Mouse (Mus musculus): ENCODE results near the gene Ddx6. TPM values are rescaled to one million over a fixed set of nuclear protein-coding genes. Genes with fewer than 3 reads are reported as not detected.
"Not testable (repeated sequence)": the region's sequence is repeated elsewhere in the genome, so short reads cannot be mapped to it uniquely, and the experiment has no call there.

Ddx6 gene
- polyA plus RNA-seq, 1 experiment from 2014 or later, result 15.7 TPM

GRCm38 (mm10) chr9:44597742-44598141, 7.0 kb upstream of the Ddx6 start:
- Histone ChIP-seq H3K27me3 (no peaks in the 10 kb centered on the region), H3K4me3 (no peak overlapping the region), H3K27ac (replicated peaks) (no peak overlapping the region), H3K36me3 (no peaks in the 10 kb centered on the region), H3K4me2 (no peak overlapping the region), H3K9me3 (no peaks in the 10 kb centered on the region), H3K9ac (no peak overlapping the region), H3K4me1 (replicated peaks) (peaks cover 19% of the 10 kb centered on the region)
- WGBS, result 84% methylated on average over 2 of the region's 2 CpGs
- ATAC-seq (ENCODE audit: low read depth), result no peak

DNA sequence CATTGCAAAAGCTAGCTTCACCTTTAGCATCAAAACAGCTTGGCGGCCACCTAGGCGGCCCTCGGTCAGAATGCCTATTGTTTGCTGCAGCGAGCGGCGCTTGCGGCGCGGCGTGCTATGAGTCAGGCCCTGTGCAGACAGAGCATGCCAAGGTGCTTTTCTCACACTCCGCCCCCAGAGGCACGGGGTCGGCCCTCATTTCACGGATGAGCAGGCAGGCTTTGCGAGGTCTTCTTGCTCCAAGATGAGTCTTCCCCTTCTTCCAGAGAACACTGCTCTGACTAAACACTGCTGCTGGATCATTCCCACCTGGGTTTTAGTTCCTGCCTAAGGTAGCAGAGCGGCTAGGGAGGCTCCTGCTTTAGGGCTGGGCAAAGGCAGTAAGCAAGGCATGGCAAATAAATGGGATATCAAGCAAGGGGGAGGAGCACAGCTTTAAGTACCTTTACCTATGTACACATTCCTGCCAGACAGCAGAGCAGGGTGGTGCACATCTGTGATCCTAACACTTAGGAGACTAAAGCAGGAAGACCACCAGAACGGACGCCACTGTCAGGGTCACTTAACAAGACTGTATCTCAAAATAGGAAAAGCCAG, 5.7 kb upstream of the Ddx6 start:
- H3K36me3 ChIP-seq, result no peaks in the 10 kb centered on the region
- H3K27ac ChIP-seq (replicated peaks), result peak overlapping the region; percentile 77
- H3K4me1 ChIP-seq (replicated peaks), result peaks cover 30% of the 10 kb centered on the region
- H3K4me2 ChIP-seq, result peak overlapping the region; percentile 47
- no peaks in the 10 kb centered on the region for H3K27me3 ChIP-seq
- no peaks in the 10 kb centered on the region for H3K9me3 ChIP-seq
- H3K9ac ChIP-seq, result peak overlapping the region; percentile 59
- WGBS, result 6% methylated on average over 18 of the region's 18 CpGs
- ATAC-seq (ENCODE audit: low read depth), result peak; percentile 54
- H3K4me3 ChIP-seq, result peak overlapping the region; percentile 11

GRCm38 (mm10) chr9:44599616-44600015, 5.1 kb upstream of the Ddx6 start:
- H3K9ac ChIP-seq, result peak overlapping the region; percentile 59; the same call in 1 of the 2 replicates
- WGBS, result 25% methylated on average over 4 of the region's 6 CpGs
- ATAC-seq (ENCODE audit: low read depth), result no peak
- H3K36me3 ChIP-seq, result no peaks in the 10 kb centered on the region
- peak overlapping the region; percentile 77 for H3K27ac ChIP-seq (replicated peaks)
- H3K4me3 ChIP-seq, result no peak overlapping the region
- H3K27me3 ChIP-seq, result no peaks in the 10 kb centered on the region
- peaks cover 30% of the 10 kb centered on the region for H3K4me1 ChIP-seq (replicated peaks)
- no peaks in the 10 kb centered on the region for H3K9me3 ChIP-seq
- H3K4me2 ChIP-seq, result no peak overlapping the region

- Histone ChIP-seq H3K9ac (no peak overlapping the region), H3K4me2 (no peak overlapping the region), H3K27me3 (no peaks in the 10 kb centered on the region), H3K4me3 (no peak overlapping the region), H3K9me3 (no peaks in the 10 kb centered on the region), H3K27ac (replicated peaks) (no peak overlapping the region), H3K4me1 (replicated peaks) (peaks cover 30% of the 10 kb centered on the region), H3K36me3 (no peaks in the 10 kb centered on the region)
- 87% methylated on average over 6 of the region's 6 CpGs for WGBS
- no peak for ATAC-seq (ENCODE audit: low read depth)
Observed at GRCm38 (mm10) chr9:44600801-44601200, 3.9 kb upstream of the Ddx6 start.

DNA sequence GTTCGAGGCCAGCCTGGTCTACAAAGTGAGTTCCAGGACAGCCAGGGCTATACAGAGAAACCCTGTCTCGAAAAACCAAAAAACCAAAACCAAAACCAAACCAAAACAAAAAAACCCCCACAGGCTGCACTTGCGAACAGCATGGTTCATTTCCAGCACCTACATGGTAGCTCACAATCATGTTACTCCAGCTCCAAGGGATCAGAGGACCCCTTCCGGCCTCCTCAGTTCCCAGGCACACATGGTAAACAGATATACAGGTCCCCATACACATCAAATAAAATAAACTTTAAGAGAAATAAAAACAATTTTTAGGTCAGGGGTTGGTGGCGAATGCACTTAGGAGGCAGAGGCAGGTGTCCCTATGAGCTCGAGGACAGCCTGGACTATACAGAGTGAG, 1.9 kb upstream of the Ddx6 start:
- H3K9ac ChIP-seq, result 0 out of 2 replicates have a peak overlapping the region, but pooled peaks have one; percentile 100
- 70% methylated on average over 6 of the region's 6 CpGs for WGBS
- H3K36me3 ChIP-seq, result peaks cover 7% of the 10 kb centered on the region
- no peaks in the 10 kb centered on the region for H3K27me3 ChIP-seq
- ATAC-seq (ENCODE audit: low read depth), result no peak
- H3K4me1 ChIP-seq (replicated peaks), result peaks cover 48% of the 10 kb centered on the region
- H3K4me2 ChIP-seq, result peak overlapping the region; percentile 87
- H3K9me3 ChIP-seq, result no peaks in the 10 kb centered on the region
- peak overlapping the region; percentile 96 for H3K4me3 ChIP-seq
- H3K27ac ChIP-seq (replicated peaks), result peak overlapping the region; percentile 46; the same call in 1 of the 2 replicates

- peak overlapping the region; percentile 96 for H3K4me3 ChIP-seq
- under 1% methylated on average over 38 of the region's 38 CpGs for WGBS
- H3K4me2 ChIP-seq, result peak overlapping the region; percentile 87
Observed at GRCm38 (mm10) chr9:44603454-44604289, 1.0 kb upstream of the Ddx6 start.

GRCm38 (mm10) chr9:44604290-44604778, 358 bp upstream of the Ddx6 start:
- WGBS, result 1% methylated on average over 40 of the region's 65 CpGs
- Histone ChIP-seq H3K27me3 (no peaks in the 10 kb centered on the region), H3K4me3 (peak overlapping the region; percentile 96), H3K27ac (replicated peaks) (peak overlapping the region; percentile 100), H3K4me2 (peak overlapping the region; percentile 87), H3K4me1 (replicated peaks) (peaks cover 52% of the 10 kb centered on the region), H3K36me3 (peaks cover 23% of the 10 kb centered on the region), H3K9ac (peak overlapping the region; percentile 100), H3K9me3 (no peaks in the 10 kb centered on the region)
- ATAC-seq (ENCODE audit: low read depth), result peak; percentile 86

More at GRCm38 (mm10) chr9:44603454-44604289, 1.0 kb upstream of the Ddx6 start:
- no peaks in the 10 kb centered on the region for H3K27me3 ChIP-seq
- H3K9me3 ChIP-seq, result no peaks in the 10 kb centered on the region
- peaks cover 16% of the 10 kb centered on the region for H3K36me3 ChIP-seq
- peak; percentile 56 for ATAC-seq (ENCODE audit: low read depth)
- peak overlapping the region; percentile 100 for H3K9ac ChIP-seq
- peaks cover 52% of the 10 kb centered on the region for H3K4me1 ChIP-seq (replicated peaks)
- H3K27ac ChIP-seq (replicated peaks), result peak overlapping the region; percentile 100

DNA sequence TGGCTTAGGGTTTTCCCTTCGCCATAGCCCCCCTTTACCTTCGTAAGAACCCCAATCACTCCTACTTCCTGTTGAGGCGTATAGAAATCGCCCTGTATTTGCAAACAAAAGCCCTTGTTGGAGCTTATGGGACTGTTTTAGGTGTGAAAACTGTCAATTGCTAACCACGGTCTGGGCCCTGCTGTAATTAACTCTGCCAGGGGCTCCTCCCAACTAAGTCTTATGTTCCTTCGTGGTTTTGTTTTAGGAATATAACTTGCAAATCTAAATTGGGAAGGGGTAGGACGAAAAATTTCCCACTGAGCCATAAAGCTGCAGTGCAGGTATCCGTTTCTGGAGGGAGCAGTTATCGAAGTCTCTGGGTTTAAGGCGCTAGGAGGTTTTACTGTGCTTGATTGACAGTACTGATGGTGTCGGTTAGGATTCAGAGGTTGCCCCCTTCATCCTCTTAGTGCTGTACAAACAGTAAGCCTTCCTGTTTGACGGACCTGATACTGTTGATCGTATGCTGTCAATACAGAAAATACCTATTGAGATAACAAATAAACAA, 999 bp downstream of the Ddx6 start:
- Histone ChIP-seq H3K27ac (replicated peaks) (peak overlapping the region; percentile 100), H3K4me3 (peak overlapping the region; percentile 96), H3K9me3 (no peaks in the 10 kb centered on the region), H3K36me3 (peaks cover 36% of the 10 kb centered on the region), H3K9ac (peak overlapping the region; percentile 100), H3K4me2 (peak overlapping the region; percentile 77), H3K4me1 (replicated peaks) (peaks cover 54% of the 10 kb centered on the region), H3K27me3 (no peaks in the 10 kb centered on the region)
- WGBS, result 1% methylated on average over 13 of the region's 13 CpGs
- 0 out of 2 replicates have a peak, but pooled peaks have one; percentile 2 for ATAC-seq (ENCODE audit: low read depth)

DNA sequence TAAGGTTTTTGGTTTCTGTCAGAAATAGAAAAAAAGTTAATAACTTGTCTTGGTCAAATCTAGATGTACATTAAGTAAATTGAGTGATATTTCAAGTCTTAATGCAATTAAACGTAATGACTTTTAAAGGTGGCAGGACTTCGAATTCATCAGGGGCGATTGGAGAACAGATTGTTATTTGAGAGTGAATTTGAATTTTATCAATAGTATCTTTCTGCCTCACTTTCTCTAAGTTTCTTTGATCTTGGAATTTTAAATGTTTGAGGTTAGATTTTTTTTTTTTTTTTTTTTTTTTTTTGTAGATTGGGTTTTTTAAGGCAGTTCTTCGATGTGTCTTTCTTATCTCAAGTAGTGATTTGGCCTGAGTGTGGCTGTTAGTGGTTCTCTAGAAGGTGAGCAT, 2.0 kb downstream of the Ddx6 start:
- Histone ChIP-seq H3K27me3 (no peaks in the 10 kb centered on the region), H3K4me1 (replicated peaks) (peaks cover 59% of the 10 kb centered on the region), H3K4me2 (peak overlapping the region; percentile 77), H3K9me3 (no peaks in the 10 kb centered on the region), H3K9ac (peak overlapping the region; percentile 100; the same call in 1 of the 2 replicates), H3K4me3 (peak overlapping the region; percentile 96), H3K27ac (replicated peaks) (no peak overlapping the region), H3K36me3 (peaks cover 45% of the 10 kb centered on the region)
- no peak for ATAC-seq (ENCODE audit: low read depth)
- 71% methylated on average over 4 of the region's 4 CpGs for WGBS

- Histone ChIP-seq H3K36me3 (peaks cover 50% of the 10 kb centered on the region), H3K4me2 (peak overlapping the region; percentile 77), H3K9ac (0 out of 2 replicates have a peak overlapping the region, but pooled peaks have one; percentile 8), H3K27ac (replicated peaks) (no peak overlapping the region), H3K4me1 (replicated peaks) (peaks cover 59% of the 10 kb centered on the region), H3K27me3 (no peaks in the 10 kb centered on the region), H3K9me3 (no peaks in the 10 kb centered on the region), H3K4me3 (peak overlapping the region; percentile 17)
- 55% methylated on average over 4 of the region's 4 CpGs for WGBS
- no peak for ATAC-seq (ENCODE audit: low read depth)
Observed at GRCm38 (mm10) chr9:44607306-44607705, 2.6 kb downstream of the Ddx6 start.

- WGBS, result 98% methylated on average over 25 of the region's 25 CpGs
- no peak overlapping the region for H3K4me2 ChIP-seq
- no peak for ATAC-seq (ENCODE audit: low read depth)
- H3K4me3 ChIP-seq, result no peak overlapping the region
- H3K9ac ChIP-seq, result no peak overlapping the region
- H3K4me1 ChIP-seq (replicated peaks), result peaks cover 46% of the 10 kb centered on the region
- no peaks in the 10 kb centered on the region for H3K9me3 ChIP-seq
- H3K36me3 ChIP-seq, result peaks cover 80% of the 10 kb centered on the region
- H3K27ac ChIP-seq (replicated peaks), result no peak overlapping the region
- H3K27me3 ChIP-seq, result no peaks in the 10 kb centered on the region
Observed at GRCm38 (mm10) chr9:44610371-44610770, 5.7 kb downstream of the Ddx6 start.

- peaks cover 97% of the 10 kb centered on the region for H3K36me3 ChIP-seq
- 68% methylated on average over 1 of the region's 1 CpGs for WGBS
- not testable (repeated sequence) for H3K27me3 ChIP-seq
Observed at GRCm38 (mm10) chr9:44613081-44613480, 8.4 kb downstream of the Ddx6 start.

More at GRCm38 (mm10) chr9:44613081-44613480, 8.4 kb downstream of the Ddx6 start:
- H3K27ac ChIP-seq (replicated peaks); ATAC-seq (ENCODE audit: low read depth); H3K4me3 ChIP-seq; H3K9ac ChIP-seq; H3K9me3 ChIP-seq; H3K4me2 ChIP-seq: not testable (repeated sequence)
- H3K4me1 ChIP-seq (replicated peaks), result peaks cover 25% of the 10 kb centered on the region

Data from neural tube, embryonic 13.5 days (tissue).